Mouse (Mus musculus) limb, embryonic 14.5 days (tissue): ENCODE measurements at regions not wholly inside any gene's neighbourhood (a gene's known extent, or its start where the extent isn't known, plus 50 kb on each side); places are given as distances from the start of the nearest gene placed in this dataset.

ENCODE experiments used
- ATAC-seq: fragments of 200-750 bp; cut with Nextera tagmentation; 2 replicates; pipeline ENCODE4 v1.8.0; 2017; ENCODE audit warnings: low read depth, moderate number of reproducible peaks, moderate TSS enrichment; ENCODE audit not compliant: low FRiP score
- DNase-seq: peaks from one replicate; pipeline ENCODE4 v3.0.0-alpha.2; 2015; ENCODE audit warnings: low spot score
- H3K27ac ChIP-seq: fragments of 300-500 bp; sonication (generic); replicated peaks from 2 replicates; pipeline ENCODE4 v1.5.1; 2014; ENCODE audit warnings: low read depth, mild to moderate bottlenecking, low read length, moderate library complexity, mixed read lengths
- H3K27me3 ChIP-seq: fragments of 300-500 bp; sonication (generic); 2 replicates; pipeline ENCODE4 v1.6.1; 2014; ENCODE audit warnings: low read length, mixed read lengths; ENCODE audit not compliant: control insufficient read depth, insufficient read depth
- H3K36me3 ChIP-seq: fragments of 300-500 bp; sonication (generic); 2 replicates; pipeline ENCODE4 v1.6.1; 2014; ENCODE audit warnings: mild to moderate bottlenecking, low read length, moderate library complexity, mixed read lengths; ENCODE audit not compliant: control insufficient read depth, insufficient read depth
- H3K4me1 ChIP-seq: fragments of 300-500 bp; sonication (generic); 2 replicates; pipeline ENCODE4 v1.6.1; 2014; ENCODE audit warnings: antibody characterized with exemption, low read length, mixed read lengths; ENCODE audit not compliant: control insufficient read depth, insufficient read depth
- H3K4me2 ChIP-seq: fragments of 300-500 bp; sonication (generic); replicated peaks from 2 replicates; pipeline ENCODE4 v1.6.1; 2014; ENCODE audit warnings: low read depth, mild to moderate bottlenecking, low read length, moderate library complexity; ENCODE audit not compliant: severe bottlenecking
- H3K4me3 ChIP-seq: fragments of 300-500 bp; sonication (generic); replicated peaks from 2 replicates; pipeline ENCODE4 v1.5.1; 2014; ENCODE audit warnings: low read length
- H3K9ac ChIP-seq: fragments of 300-500 bp; sonication (generic); 2 replicates; pipeline ENCODE4 v1.6.1; 2014; ENCODE audit warnings: mild to moderate bottlenecking, low read depth, low read length, moderate library complexity; ENCODE audit not compliant: severe bottlenecking
- H3K9me3 ChIP-seq: fragments of 300-500 bp; sonication (generic); 2 replicates; pipeline ENCODE4 v1.6.1; 2016; ENCODE audit warnings: low read length; ENCODE audit not compliant: control insufficient read depth
- POLR2A ChIP-seq: fragments of 200-500 bp; IDR thresholded peaks from 2 replicates; pipeline ENCODE4 v1.8.0; 2012; ENCODE audit warnings: inconsistent platforms, mild to moderate bottlenecking, moderate library complexity, borderline replicate concordance; ENCODE audit not compliant: insufficient read depth, insufficient read length; ENCODE audit errors: extremely low read depth
- WGBS: fragments of 180-500 bp; shearing (Covaris S2); extraction: QIAGEN DNeasy Blood & Tissue Kit; methylation state at CpG from one replicate; pipeline ENCODE4 v1.1.7; 2014; 5-methylcytosine and 5-hydroxymethylcytosine counted together

DNA sequence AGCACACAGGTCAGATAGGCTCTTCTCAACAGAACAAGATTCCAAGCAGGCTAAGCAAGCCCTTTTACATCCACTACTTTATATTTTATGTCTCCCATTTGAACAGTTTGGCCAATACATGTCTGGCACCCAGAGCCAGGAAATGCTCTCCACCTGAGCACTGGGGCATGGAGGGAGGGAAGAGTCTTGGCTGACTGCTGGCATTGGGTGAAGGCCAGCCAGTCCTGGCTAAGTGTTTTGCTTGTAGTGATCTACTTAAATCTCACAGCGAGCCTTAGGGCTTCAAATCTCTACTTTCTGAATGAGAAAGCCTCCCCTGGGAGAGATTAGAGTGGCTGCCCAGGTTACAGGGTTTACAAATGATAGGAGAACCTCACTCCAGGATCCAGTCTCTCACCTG is 78.5 kb upstream of the Vash1 start:
- no peak for TF ChIP-seq POLR2A
- no peaks in the 10 kb centered on the region for H3K9me3 ChIP-seq
- no peaks in the 10 kb centered on the region for H3K36me3 ChIP-seq
- no peak overlapping the region for H3K27ac ChIP-seq
- ATAC-seq (no peak), DNase-seq (no peak)
- no peak overlapping the region for H3K4me2 ChIP-seq
- H3K4me1 ChIP-seq, result no peaks in the 10 kb centered on the region
- no peaks in the 10 kb centered on the region for H3K27me3 ChIP-seq
- H3K9ac ChIP-seq, result 0 out of 2 replicates have a peak overlapping the region, but pooled peaks have one; percentile 12
- H3K4me3 ChIP-seq, result no peak overlapping the region
- 10% methylated on average over 1 of the region's 1 CpGs for WGBS

DNA sequence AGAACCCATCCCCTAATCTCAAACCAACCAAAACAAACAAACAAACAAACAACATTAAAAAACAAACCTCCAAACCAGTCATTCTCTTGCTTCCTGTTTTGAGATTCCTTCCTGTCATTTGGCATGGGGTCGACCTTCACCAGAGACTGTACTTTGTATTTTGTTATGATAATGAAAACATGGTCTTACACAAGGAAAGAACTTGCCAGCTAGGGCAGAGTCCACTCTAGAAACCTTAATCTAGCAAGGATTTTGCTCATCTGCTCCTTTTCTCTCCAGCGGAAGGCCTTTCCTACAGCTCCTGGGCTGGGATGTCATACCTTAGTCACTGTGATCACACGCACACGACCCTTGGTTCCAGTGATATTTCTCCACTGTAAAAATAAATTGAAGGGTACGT is 75.0 kb upstream of the Vash1 start:
- Histone ChIP-seq H3K27ac (no peak overlapping the region), H3K9ac (no peak overlapping the region), H3K4me3 (no peak overlapping the region), H3K36me3 (no peaks in the 10 kb centered on the region), H3K4me1 (no peaks in the 10 kb centered on the region), H3K27me3 (no peaks in the 10 kb centered on the region), H3K9me3 (no peaks in the 10 kb centered on the region), H3K4me2 (no peak overlapping the region)
- WGBS, result 90% methylated on average over 5 of the region's 5 CpGs
- ATAC-seq (no peak), DNase-seq (no peak)
- no peak for TF ChIP-seq POLR2A

GRCm38 (mm10) chr12:86612431-86613040 is 66.0 kb upstream of the Vash1 start:
- no peak for TF ChIP-seq POLR2A
- H3K9ac ChIP-seq, result no peak overlapping the region
- H3K27ac ChIP-seq, result no peak overlapping the region
- ATAC-seq, result no peak
- H3K4me2 ChIP-seq, result no peak overlapping the region
- no peaks in the 10 kb centered on the region for H3K4me1 ChIP-seq
- no peaks in the 10 kb centered on the region for H3K36me3 ChIP-seq
- H3K9me3 ChIP-seq, result no peaks in the 10 kb centered on the region
- 36% methylated on average over 9 of the region's 9 CpGs for WGBS
- no peak for DNase-seq
- H3K27me3 ChIP-seq, result no peaks in the 10 kb centered on the region
- H3K4me3 ChIP-seq, result no peak overlapping the region

DNA sequence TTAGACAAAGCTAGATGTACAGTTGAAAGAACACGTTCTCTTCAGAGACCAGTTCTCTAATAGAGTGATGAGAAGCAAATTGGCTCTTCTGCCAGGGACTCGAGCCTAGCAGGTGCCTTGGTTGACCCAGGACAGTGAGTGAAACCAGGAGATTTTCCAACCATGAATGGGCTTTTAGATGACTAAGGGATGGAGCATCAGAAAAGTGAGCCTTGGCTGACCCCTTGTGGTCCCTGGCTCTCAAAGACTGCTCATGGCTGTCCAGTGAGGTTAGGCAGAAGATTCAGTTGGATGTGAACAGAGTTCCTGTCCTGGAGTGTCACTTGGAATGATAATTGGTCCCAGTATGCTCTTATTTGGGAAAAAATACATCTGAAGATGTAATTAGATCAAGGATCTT is 64.3 kb upstream of the Vash1 start:
- 37% methylated on average over 2 of the region's 2 CpGs for WGBS

DNA sequence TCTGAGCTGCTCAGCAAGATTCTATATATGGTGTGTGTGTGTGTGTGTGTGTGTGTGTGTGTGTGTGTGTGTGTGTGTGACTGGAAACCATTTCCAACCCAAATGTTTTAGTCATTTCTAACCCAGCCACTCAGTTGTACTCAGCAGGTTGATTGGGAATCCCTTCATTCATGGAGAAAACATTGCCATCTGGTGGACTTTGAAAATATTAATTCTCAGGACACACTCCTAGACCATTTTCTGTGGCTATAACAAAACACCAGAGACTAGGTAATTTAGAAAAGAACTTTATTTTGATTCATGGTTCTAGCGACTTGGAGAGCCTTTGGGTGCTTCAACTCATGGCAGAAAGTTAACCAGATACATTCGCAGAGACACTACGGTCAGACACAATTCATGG is 62.2 kb upstream of the Vash1 start:
- no peaks in the 10 kb centered on the region for H3K36me3 ChIP-seq
- no peaks in the 10 kb centered on the region for H3K9me3 ChIP-seq
- H3K4me2 ChIP-seq, result no peak overlapping the region
- no peak for TF ChIP-seq POLR2A
- H3K27me3 ChIP-seq, result no peaks in the 10 kb centered on the region
- no peak for ATAC-seq
- H3K4me3 ChIP-seq, result no peak overlapping the region
- no peak for DNase-seq
- WGBS, result 86% methylated on average over 3 of the region's 3 CpGs
- no peak overlapping the region for H3K27ac ChIP-seq
- H3K4me1 ChIP-seq, result no peaks in the 10 kb centered on the region
- H3K9ac ChIP-seq, result no peak overlapping the region

More for the DNA sequence above, 64.3 kb upstream of the Vash1 start:
- ATAC-seq (no peak), DNase-seq (peak; percentile 63)
- no peak overlapping the region for H3K27ac ChIP-seq
- no peak for TF ChIP-seq POLR2A
- H3K27me3 ChIP-seq, result no peaks in the 10 kb centered on the region
- no peak overlapping the region for H3K9ac ChIP-seq
- H3K36me3 ChIP-seq, result no peaks in the 10 kb centered on the region
- H3K4me3 ChIP-seq, result no peak overlapping the region
- H3K4me1 ChIP-seq, result no peaks in the 10 kb centered on the region
- H3K4me2 ChIP-seq, result no peak overlapping the region
- H3K9me3 ChIP-seq, result no peaks in the 10 kb centered on the region

DNA sequence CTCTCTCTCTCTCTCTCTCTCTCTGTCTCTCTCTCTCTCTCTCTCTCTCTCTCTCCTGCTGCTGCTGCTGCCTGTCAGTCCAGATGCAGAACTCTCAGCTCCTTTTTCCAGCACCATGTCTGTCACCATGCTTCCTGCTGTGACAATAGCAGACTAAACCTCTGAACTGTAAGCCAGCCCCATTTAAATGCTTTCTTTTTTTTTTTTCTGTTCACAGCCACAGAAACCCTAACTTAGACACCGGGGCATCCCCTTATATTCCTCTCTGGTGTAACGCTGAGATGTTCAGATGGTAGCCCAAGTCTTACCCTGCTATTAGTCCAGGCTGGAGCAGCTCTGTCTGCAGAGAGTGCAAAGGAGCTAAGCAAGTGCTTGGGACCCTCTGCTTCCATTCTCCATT is 54.3 kb upstream of the Vash1 start:
- no peak overlapping the region for H3K27ac ChIP-seq
- ATAC-seq (no peak), DNase-seq (no peak)
- no peaks in the 10 kb centered on the region for H3K4me1 ChIP-seq
- H3K9ac ChIP-seq, result no peak overlapping the region
- no peak overlapping the region for H3K4me3 ChIP-seq
- no peak overlapping the region for H3K4me2 ChIP-seq
- no peak for TF ChIP-seq POLR2A
- H3K27me3 ChIP-seq, result no peaks in the 10 kb centered on the region
- 61% methylated on average over 2 of the region's 2 CpGs for WGBS
- H3K36me3 ChIP-seq, result no peaks in the 10 kb centered on the region
- no peaks in the 10 kb centered on the region for H3K9me3 ChIP-seq
